Mouse (Mus musculus) spleen, adult 12 weeks (tissue): ENCODE measurements around the gene Ankrd37.

Experiments
- DNase-seq: peaks from one replicate; pipeline ENCODE4 v3.0.0; 2022; ENCODE audit warnings: low spot score

The Ankrd37 gene

DNA sequence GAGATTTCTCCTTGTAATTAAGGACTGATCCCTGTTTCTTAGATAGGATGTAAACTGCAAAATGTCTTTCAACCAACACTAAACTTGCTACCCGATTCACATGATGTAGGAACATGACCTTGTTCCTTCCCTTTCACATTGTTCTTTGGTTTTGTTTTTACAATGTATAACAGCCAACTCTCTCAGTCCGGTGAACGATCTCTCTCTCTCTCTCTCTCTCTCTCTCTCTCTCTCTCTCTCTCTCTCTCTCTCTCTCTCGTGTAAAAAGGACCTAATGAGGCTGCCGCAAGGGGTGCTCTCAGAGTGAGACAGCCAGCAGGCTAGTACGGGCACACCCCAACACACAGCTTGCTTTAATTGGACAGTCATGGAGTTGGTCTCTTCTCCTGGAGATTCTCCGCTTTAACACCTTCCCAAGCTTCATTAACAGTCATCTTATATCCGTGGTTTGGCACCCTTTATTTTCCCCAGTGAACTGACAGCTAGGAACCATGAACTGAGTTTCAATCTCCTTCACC, 31.5 kb downstream of the Ankrd37 start:
- no peak for DNase-seq

DNA sequence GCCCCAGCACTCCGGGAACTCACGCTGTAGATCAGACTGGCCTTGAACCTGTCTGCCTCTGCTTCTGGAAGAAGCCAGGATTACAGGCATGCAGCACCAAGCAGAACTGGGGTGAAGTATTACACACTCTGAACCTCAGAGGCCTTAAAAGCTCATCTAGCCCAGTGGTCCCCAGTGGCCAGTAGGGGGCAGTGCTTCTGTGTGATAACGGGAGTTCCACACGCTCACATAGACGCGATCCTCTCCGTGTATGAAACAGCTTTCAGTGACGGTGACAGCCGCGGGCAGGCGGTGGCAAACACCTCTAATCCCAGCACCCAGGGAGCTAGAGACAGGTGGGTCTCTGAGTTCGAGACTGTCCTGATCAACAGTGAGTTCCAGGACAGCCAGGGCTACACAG, 34.6 kb downstream of the Ankrd37 start:
- DNase-seq = no peak

GRCm38 (mm10) chr8:45950622-45951021, 54.9 kb downstream of the Ankrd37 start:
- no peak for DNase-seq
